Mouse (Mus musculus) ovary, postnatal 14 days (tissue): ENCODE measurements around the gene Slc13a1.
"Not testable (repeated sequence)": the region's sequence is repeated elsewhere in the genome, so short reads cannot be mapped to it uniquely, and the experiment has no call there.

ENCODE experiments used
- DNase-seq: peaks from one replicate; pipeline ENCODE4 v3.0.0; 2022; ENCODE audit warnings: low spot score

Slc13a1 gene

GRCm38 (mm10) chr6:24167734-24168327, at the start of gene Slc13a1:
Slc13a1 (minus strand) TSS chr6:24168092.
- no peak for DNase-seq

GRCm38 (mm10) chr6:24207866-24208265, 40.0 kb upstream of the Slc13a1 start:
- no peak for DNase-seq

GRCm38 (mm10) chr6:24202226-24202625, 34.3 kb upstream of the Slc13a1 start:
- no peak for DNase-seq

- DNase-seq: no peak
These were observed 33.0 kb upstream of the Slc13a1 start for GRCm38 (mm10) chr6:24200644-24201484.

GRCm38 (mm10) chr6:24197501-24198195, 29.8 kb upstream of the Slc13a1 start:
- DNase-seq: not testable (repeated sequence)

GRCm38 (mm10) chr6:24196406-24196805, 28.5 kb upstream of the Slc13a1 start:
- not testable (repeated sequence) for DNase-seq

GRCm38 (mm10) chr6:24183439-24183838, 15.5 kb upstream of the Slc13a1 start:
- no peak for DNase-seq

- no peak for DNase-seq
These were observed 7.5 kb upstream of the Slc13a1 start for GRCm38 (mm10) chr6:24175393-24175792.

- no peak for DNase-seq
These were observed 6.1 kb upstream of the Slc13a1 start for GRCm38 (mm10) chr6:24173951-24174350.

GRCm38 (mm10) chr6:24172736-24173135, 4.8 kb upstream of the Slc13a1 start:
- no peak for DNase-seq

- DNase-seq: no peak
These were observed 1.1 kb downstream of the Slc13a1 start for GRCm38 (mm10) chr6:24166772-24167171.

- peak; percentile 13 for DNase-seq
These were observed 2.6 kb downstream of the Slc13a1 start for GRCm38 (mm10) chr6:24165249-24165648.

GRCm38 (mm10) chr6:24159795-24160194, 8.1 kb downstream of the Slc13a1 start:
- DNase-seq: no peak

GRCm38 (mm10) chr6:24154901-24155300, 13.0 kb downstream of the Slc13a1 start:
- DNase-seq: no peak

- no peak for DNase-seq
These were observed 34.9 kb downstream of the Slc13a1 start for GRCm38 (mm10) chr6:24132951-24133350.

GRCm38 (mm10) chr6:24122632-24123031, 45.3 kb downstream of the Slc13a1 start:
- no peak for DNase-seq

- no peak for DNase-seq
These were observed 56.3 kb downstream of the Slc13a1 start for GRCm38 (mm10) chr6:24111614-24112013.

- no peak for DNase-seq
These were observed 59.4 kb downstream of the Slc13a1 start for GRCm38 (mm10) chr6:24108471-24108870.

GRCm38 (mm10) chr6:24106157-24106556, 61.7 kb downstream of the Slc13a1 start:
- DNase-seq: no peak

GRCm38 (mm10) chr6:24105681-24106080, 62.2 kb downstream of the Slc13a1 start:
- DNase-seq: no peak

GRCm38 (mm10) chr6:24101281-24101680, 66.6 kb downstream of the Slc13a1 start:
- no peak for DNase-seq

- no peak for DNase-seq
These were observed 67.2 kb downstream of the Slc13a1 start for GRCm38 (mm10) chr6:24100705-24101104.

- no peak for DNase-seq
These were observed 70.5 kb downstream of the Slc13a1 start for GRCm38 (mm10) chr6:24097400-24097799.
